Mouse (Mus musculus) kidney, embryonic 14.5 days (tissue): Measurements from ENCODE around the gene Snx18. TPM values are rescaled to one million over a fixed set of nuclear protein-coding genes. Genes with fewer than 3 reads are reported as not detected.

ENCODE experiments used
- ATAC-seq: fragments of 200-750 bp; cut with Nextera tagmentation; 2 replicates; pipeline ENCODE4 v1.8.0; 2017; ENCODE audit warnings: moderate number of reproducible peaks, mild to moderate bottlenecking, moderate TSS enrichment, moderate library complexity; ENCODE audit not compliant: low FRiP score, low TSS enrichment
- H3K27ac ChIP-seq: fragments of 300-500 bp; sonication (generic); 2 replicates; pipeline ENCODE4 v1.5.1; 2014; ENCODE audit warnings: low read depth, mild to moderate bottlenecking, low read length, moderate library complexity, mixed read lengths
- H3K27me3 ChIP-seq: fragments of 300-500 bp; sonication (generic); 2 replicates; pipeline ENCODE4 v1.6.1; 2014; ENCODE audit warnings: mild to moderate bottlenecking, low read length; ENCODE audit not compliant: control insufficient read depth, insufficient read depth
- H3K36me3 ChIP-seq: fragments of 300-500 bp; sonication (generic); 2 replicates; pipeline ENCODE4 v1.6.1; 2014; ENCODE audit warnings: low read length, mixed read lengths; ENCODE audit not compliant: control insufficient read depth, insufficient read depth
- H3K4me1 ChIP-seq: fragments of 300-500 bp; sonication (generic); 2 replicates; pipeline ENCODE4 v1.6.1; 2014; ENCODE audit warnings: low read length, mixed read lengths; ENCODE audit not compliant: control insufficient read depth, insufficient read depth
- H3K4me2 ChIP-seq: fragments of 300-500 bp; sonication (generic); replicated peaks from 2 replicates; pipeline ENCODE4 v1.6.1; 2014; ENCODE audit warnings: low read depth, mild to moderate bottlenecking, low read length
- H3K4me3 ChIP-seq: fragments of 300-500 bp; sonication (generic); 2 replicates; pipeline ENCODE4 v1.5.1; 2014; ENCODE audit warnings: mild to moderate bottlenecking, low read length
- H3K9ac ChIP-seq: fragments of 300-500 bp; sonication (generic); 2 replicates; pipeline ENCODE4 v1.6.1; 2014; ENCODE audit warnings: low read depth, mild to moderate bottlenecking, low read length, moderate library complexity
- H3K9me3 ChIP-seq: fragments of 300-500 bp; sonication (generic); 2 replicates; pipeline ENCODE4 v1.6.1; 2016; ENCODE audit warnings: low read length; ENCODE audit not compliant: control insufficient read depth
- WGBS: fragments of 180-500 bp; shearing (Covaris S2); extraction: QIAGEN DNeasy Blood & Tissue Kit; methylation state at CpG from one replicate; pipeline ENCODE4 v1.1.7; 2014; 5-methylcytosine and 5-hydroxymethylcytosine counted together
- polyA plus RNA-seq: library from polyadenylated mRNA; unstranded; fragments of >200 nt; fragmentation: Nextera tagmentation; extraction: Ambion mirVana; gene quantifications from 2 replicates; pipeline ENCODE4 v1.2.1, GENCODE M21; 2014

The Snx18 gene
- polyA plus RNA-seq, 1 experiment from 2014 or later: 51.2 TPM

DNA sequence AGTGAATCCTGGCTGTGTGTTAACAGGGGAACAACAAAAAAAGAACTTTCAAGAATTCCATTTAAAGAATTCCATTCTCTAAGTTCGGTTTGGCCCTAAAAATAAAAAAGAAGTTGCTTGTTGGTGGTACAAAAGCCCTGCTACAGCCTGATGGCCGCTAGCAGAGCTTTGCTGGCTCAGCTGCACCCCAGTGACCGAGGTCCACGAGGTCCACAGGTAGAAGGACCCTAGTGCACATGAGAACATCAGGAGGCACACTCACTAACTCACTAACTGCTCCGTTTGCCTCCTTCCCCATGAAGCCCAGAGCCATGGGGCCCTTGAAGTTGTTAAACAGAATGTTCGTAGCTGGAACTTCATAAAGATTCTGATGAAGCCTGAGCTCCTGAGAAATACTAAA lies 14.0 kb downstream of the Snx18 start:
- Histone ChIP-seq H3K27ac (no peak overlapping the region), H3K4me2 (no peak overlapping the region), H3K36me3 (peaks cover 3% of the 10 kb centered on the region; the same call in 1 of the 2 replicates), H3K4me1 (peaks cover 15% of the 10 kb centered on the region), H3K9ac (no peak overlapping the region), H3K27me3 (no peaks in the 10 kb centered on the region), H3K4me3 (no peak overlapping the region), H3K9me3 (no peaks in the 10 kb centered on the region)
- 70% methylated on average over 6 of the region's 6 CpGs for WGBS
- ATAC-seq: no peak

DNA sequence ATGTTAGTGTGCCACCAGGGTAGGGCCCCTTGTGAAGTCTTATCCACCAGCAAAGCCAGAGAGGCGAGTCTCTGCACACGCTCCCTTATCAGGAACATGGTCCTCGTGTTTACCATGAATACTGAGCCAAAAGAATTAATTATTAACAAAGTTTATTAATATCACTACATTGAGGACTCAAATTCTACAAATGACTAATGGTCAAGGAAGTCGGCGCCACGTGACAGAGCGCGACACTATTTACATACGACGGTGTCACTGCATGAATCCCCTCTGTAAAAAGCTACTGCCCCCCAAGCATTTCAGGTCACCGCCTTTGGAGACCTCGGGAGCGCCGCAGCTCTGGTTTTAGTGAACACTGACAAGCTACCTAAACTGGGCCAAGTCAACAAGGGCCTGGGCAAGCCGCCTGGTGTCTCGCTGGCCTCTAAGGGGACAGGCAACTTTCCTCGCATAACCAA lies 15.5 kb downstream of the Snx18 start:
- H3K9ac ChIP-seq: no peak overlapping the region
- H3K9me3 ChIP-seq: no peaks in the 10 kb centered on the region
- no peak overlapping the region for H3K4me2 ChIP-seq
- no peaks in the 10 kb centered on the region for H3K27me3 ChIP-seq
- H3K4me3 ChIP-seq: no peak overlapping the region
- peaks cover 3% of the 10 kb centered on the region; the same call in 1 of the 2 replicates for H3K36me3 ChIP-seq
- WGBS: 79% methylated on average over 17 of the region's 17 CpGs
- ATAC-seq: peak; percentile 45; the same call in 1 of the 2 replicates
- no peak overlapping the region; the same call in 1 of the 2 replicates for H3K27ac ChIP-seq
- H3K4me1 ChIP-seq: peaks cover 11% of the 10 kb centered on the region

- H3K4me3 ChIP-seq: no peak overlapping the region
- H3K4me2 ChIP-seq: no peak overlapping the region
- no peaks in the 10 kb centered on the region for H3K27me3 ChIP-seq
- ATAC-seq: no peak
- peaks cover 3% of the 10 kb centered on the region; the same call in 1 of the 2 replicates for H3K36me3 ChIP-seq
- H3K27ac ChIP-seq: no peak overlapping the region
- H3K9ac ChIP-seq: no peak overlapping the region
- H3K9me3 ChIP-seq: no peaks in the 10 kb centered on the region
- H3K4me1 ChIP-seq: peaks cover 16% of the 10 kb centered on the region
- WGBS: 80% methylated on average over 12 of the region's 12 CpGs
Observed at GRCm38 (mm10) chr13:113601831-113602604, 16.3 kb downstream of the Snx18 start.

DNA sequence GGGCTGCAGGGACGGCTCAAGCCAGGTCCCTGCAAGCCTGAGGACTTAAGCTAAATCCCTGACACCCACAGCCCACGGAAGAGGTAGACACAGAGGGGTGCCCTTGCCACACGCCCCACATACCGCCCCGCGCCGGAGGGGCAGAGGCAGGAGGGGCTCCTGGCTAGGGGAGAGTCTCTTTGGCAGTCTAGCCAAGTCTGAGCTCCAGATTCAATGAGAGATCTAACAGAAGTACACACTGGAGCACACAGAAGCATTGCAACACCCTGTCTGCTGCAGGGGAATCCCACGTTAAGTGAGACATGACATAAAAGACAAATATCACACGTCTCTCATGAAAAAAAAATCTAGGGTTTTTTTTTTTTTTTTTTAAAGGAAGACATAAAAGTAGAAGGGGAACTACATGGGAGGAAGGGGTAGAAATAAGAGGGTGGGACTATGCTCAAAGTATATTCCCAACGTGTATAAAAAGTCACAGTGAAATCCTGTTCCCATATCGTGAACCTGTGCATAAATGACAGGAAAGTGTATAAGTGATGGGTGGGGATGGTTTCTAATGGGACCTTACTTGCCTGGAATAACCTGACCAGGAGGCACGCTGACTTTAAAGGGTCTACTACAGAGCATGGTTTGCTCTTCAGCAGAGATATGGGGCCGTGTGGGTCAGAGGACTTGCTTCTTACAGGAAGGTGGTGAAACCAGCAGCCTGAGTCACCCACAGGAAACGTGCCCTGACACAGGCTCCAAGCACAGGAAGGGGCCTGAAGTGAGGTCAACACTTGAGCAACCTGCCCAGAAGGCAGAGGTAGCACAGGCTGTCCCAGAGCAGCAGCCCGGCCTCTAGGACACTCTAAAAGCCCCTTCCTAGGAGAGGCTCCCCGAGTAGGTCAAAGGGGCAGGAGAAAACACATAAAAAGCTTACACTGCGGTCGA lies 17.6 kb downstream of the Snx18 start:
- Histone ChIP-seq H3K4me2 (no peak overlapping the region), H3K9ac (no peak overlapping the region), H3K27ac (no peak overlapping the region), H3K36me3 (peaks cover 3% of the 10 kb centered on the region; the same call in 1 of the 2 replicates), H3K27me3 (no peaks in the 10 kb centered on the region), H3K4me1 (peaks cover 17% of the 10 kb centered on the region), H3K4me3 (no peak overlapping the region), H3K9me3 (no peaks in the 10 kb centered on the region)
- no peak for ATAC-seq
- 86% methylated on average over 18 of the region's 18 CpGs for WGBS

- no peak overlapping the region for H3K4me3 ChIP-seq
- whole genome bisulfite sequencing: 87% methylated on average over 22 of the region's 22 CpGs
- H3K4me1 ChIP-seq: peaks cover 12% of the 10 kb centered on the region; the same call in 1 of the 2 replicates
- no peak overlapping the region for H3K27ac ChIP-seq
- no peak overlapping the region for H3K9ac ChIP-seq
- no peaks in the 10 kb centered on the region for H3K27me3 ChIP-seq
- H3K36me3 ChIP-seq: peaks cover 3% of the 10 kb centered on the region; the same call in 1 of the 2 replicates
- ATAC-seq: no peak
- H3K9me3 ChIP-seq: no peaks in the 10 kb centered on the region
- no peak overlapping the region for H3K4me2 ChIP-seq
Observed at GRCm38 (mm10) chr13:113599701-113600530, 18.4 kb downstream of the Snx18 start.

DNA sequence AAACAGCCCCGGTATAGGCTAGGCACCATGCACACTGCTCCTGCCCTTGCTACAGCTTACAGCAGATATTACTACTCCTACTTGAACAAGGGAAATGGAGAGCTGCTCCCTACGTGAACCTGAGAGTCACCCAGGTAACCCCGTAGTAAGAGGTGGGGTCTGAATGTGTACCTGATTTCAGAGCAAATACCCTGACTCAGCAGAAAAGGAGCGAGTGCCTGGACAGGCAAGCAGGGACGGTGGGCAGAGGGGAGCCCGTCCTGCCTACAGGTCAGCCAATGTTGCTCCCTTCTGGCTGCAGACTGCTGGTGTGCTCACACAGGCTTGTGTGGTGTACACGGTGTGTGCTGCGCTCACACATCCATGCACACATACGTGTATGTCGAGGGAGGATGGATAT lies 20.7 kb downstream of the Snx18 start:
- Histone ChIP-seq H3K27ac (no peak overlapping the region), H3K9me3 (no peaks in the 10 kb centered on the region), H3K4me1 (peaks cover 6% of the 10 kb centered on the region; the same call in 1 of the 2 replicates), H3K9ac (no peak overlapping the region), H3K4me2 (no peak overlapping the region), H3K27me3 (no peaks in the 10 kb centered on the region), H3K4me3 (no peak overlapping the region), H3K36me3 (peaks cover 18% of the 10 kb centered on the region)
- 83% methylated on average over 10 of the region's 10 CpGs for WGBS
- ATAC-seq: no peak

- Histone ChIP-seq H3K4me3 (no peak overlapping the region), H3K36me3 (peaks cover 22% of the 10 kb centered on the region), H3K27me3 (no peaks in the 10 kb centered on the region), H3K4me1 (peaks cover 6% of the 10 kb centered on the region; the same call in 1 of the 2 replicates), H3K9me3 (no peaks in the 10 kb centered on the region), H3K4me2 (no peak overlapping the region), H3K27ac (no peak overlapping the region), H3K9ac (no peak overlapping the region)
- 44% methylated on average over 13 of the region's 13 CpGs for WGBS
- ATAC-seq: 0 out of 2 replicates have a peak, but pooled peaks have one; percentile 24
Observed at GRCm38 (mm10) chr13:113596821-113597541, 21.4 kb downstream of the Snx18 start.

DNA sequence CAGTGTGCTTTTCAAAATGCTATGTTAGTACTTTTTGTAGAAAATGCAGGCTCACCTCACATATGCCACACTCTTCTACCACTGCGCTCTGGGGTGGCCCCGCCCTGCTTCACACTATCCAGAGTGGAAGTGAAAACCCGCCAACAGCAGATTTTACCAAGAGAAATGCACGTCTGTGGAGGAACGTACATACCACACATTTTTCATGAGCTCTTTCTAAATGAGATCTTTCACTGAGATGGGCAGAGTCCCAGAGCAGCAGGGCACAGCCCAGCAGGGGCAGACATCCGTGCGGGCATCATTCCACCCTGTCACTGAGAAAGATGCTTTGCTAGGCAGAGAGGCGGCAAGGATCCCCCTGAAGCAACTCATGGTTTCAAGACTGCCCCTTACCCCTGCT lies 22.4 kb downstream of the Snx18 start:
- H3K27me3 ChIP-seq: no peaks in the 10 kb centered on the region
- no peak overlapping the region for H3K27ac ChIP-seq
- ATAC-seq: no peak
- no peak overlapping the region for H3K4me3 ChIP-seq
- 74% methylated on average over 8 of the region's 8 CpGs for WGBS
- no peak overlapping the region for H3K4me2 ChIP-seq
- H3K4me1 ChIP-seq: peaks cover 6% of the 10 kb centered on the region; the same call in 1 of the 2 replicates
- no peak overlapping the region for H3K9ac ChIP-seq
- H3K36me3 ChIP-seq: peaks cover 29% of the 10 kb centered on the region
- H3K9me3 ChIP-seq: no peaks in the 10 kb centered on the region
